Mouse (Mus musculus) adrenal gland (tissue): ENCODE data around the gene Isl2.

Experiments
- intact Hi-C: fragments of 180-260 bp; cut with DNase I; formaldehyde crosslinking; loops from one replicate; pipeline ENCODE4 v1.15.1; 2025
- long read RNA-seq, 2 experiments: library from polyadenylated mRNA; unstranded; transcript quantifications; one replicate each; pipeline ENCODE4 v2.0.0; 2020; ENCODE audit warnings: borderline replicate concordance in 1 of 2; ENCODE audit not compliant: insufficient replicate concordance in 1 of 2

The Isl2 gene
- long read RNA-seq, experiment 1, result 0 reads
- long read RNA-seq, experiment 2, result 0 reads

DNA sequence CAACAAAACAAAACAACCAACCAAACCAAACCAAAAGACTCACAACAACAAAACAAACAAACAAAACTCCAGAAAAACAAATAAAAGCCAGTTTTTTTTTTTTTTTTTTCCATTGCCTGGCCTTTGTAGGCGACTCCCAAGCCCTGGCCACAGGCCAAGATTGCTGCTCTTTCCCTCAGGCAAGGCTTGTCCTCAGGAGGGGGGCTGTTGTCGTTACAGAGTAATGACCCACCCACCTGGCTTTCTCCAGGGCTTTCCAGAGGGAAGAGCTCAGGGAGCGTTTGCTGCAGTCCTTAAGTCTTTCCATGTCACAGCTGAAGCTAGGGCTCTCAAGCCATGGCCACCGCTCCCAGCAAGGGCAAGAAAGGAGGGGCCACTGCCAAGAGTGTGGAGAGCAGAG is at the start of gene Isl2:
Isl2 (plus strand) TSS at position 296 of the 400 bp plus-strand sequence.
- intact Hi-C loops, result no loop called here

DNA sequence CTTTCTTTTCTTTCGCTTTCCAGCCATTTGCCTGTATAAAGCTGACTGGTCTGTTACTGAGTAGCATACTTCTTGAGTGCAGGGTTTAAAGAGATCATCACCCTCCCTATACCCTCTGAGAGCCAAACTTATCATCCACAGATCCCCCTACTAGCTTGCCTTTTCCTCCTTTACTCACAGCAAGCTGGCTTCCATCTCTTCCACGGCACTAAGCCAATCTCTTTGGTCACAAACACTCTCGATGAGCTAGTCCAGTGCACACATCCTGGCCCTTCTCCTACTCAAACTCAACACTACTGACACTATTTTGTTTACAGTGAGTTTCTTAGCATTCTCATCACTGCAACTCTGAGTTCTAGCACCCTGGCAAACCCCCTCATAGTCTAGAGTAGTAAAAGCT is 30.6 kb upstream of the Isl2 start:
- intact Hi-C loops, result no loop called here

DNA sequence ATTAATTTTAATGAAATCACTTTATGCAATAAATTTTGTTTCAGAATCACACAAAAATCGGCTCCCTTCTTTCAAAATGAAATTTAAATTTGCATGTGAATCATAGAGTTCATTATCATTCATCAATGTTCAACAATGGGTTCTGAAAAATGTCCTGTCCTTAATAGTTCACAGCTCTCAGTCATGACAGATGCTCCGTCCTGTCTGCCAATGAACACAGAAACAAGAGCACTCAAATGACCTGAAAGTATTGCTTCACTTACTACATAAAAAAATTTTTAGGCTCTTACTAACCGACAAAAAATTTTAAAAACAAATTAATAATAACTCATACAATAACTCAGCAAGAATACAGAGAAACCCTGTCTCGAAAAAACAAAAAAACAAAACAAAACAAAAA is 29.8 kb upstream of the Isl2 start:
- intact Hi-C loops, result no loop called here

DNA sequence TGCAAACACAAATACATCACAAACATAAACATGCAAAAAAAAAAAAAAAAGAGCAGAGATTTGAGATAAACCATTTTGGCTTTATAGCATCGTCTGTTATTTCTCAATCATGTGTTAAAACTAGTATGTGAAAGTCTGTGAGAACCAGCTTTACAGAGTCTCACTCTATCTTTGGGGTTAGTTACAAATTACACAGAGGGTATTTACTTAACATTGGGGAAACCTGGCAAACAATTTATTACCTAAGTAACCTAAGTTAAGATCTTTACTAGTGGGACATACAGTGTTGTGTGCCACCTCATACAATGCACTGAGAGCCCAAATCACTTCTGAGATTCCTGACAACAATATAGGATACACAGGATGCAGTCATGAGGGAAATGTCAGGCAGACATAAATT is 28.7 kb upstream of the Isl2 start:
- intact Hi-C loops, result no loop called here

DNA sequence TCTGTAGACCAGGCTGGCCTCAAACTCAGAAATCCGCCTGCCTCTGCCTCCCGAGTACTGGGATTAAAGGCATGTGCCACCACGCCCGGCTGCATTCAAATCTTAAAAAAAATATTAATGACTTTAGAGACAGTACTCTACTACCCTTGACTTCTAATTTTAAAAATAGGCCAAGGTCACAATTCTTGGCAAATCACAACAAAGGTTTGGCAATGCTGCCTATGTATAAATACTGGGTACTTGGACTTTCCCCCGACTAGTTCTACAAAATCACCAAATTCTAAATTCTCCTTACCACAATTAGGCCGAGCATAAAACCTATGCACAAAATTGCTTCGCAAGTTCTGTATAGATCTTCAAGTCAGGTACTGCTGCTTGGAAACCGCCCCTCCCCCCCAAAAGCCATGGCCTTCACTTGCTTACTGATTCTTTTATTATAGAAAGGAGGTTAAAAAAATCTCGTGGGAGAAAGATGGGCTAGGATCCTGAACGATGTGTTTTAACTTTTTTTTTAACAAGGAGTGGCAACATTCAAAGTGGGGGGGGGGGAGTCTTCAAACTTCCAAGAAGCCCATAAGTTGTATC is 27.7 kb upstream of the Isl2 start:
- intact Hi-C loops, result no loop called here

DNA sequence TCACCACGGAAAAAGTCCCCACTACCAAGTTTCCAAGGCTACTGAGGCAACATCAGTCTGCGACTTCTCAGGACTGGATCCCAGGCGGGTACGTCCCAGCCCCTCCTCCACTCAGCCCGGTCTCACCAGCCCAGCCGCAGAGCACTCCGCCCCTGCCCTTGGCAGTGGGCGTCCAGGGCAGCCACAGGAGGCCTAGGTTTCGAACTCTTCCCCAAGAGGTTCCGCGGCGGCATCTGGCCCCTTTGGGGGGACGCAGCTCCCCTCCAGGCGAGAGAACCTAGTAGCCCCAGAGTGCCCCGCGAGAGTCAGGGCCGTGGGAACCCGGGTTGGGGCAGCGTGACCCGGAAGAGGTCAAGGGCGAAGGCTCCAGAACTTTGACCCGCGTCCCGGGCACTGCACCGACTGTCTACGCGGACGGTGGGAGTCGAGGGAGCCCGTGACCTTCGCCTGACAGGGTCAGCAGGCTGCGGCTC is 26.9 kb upstream of the Isl2 start:
- intact Hi-C loops, result no loop called here

DNA sequence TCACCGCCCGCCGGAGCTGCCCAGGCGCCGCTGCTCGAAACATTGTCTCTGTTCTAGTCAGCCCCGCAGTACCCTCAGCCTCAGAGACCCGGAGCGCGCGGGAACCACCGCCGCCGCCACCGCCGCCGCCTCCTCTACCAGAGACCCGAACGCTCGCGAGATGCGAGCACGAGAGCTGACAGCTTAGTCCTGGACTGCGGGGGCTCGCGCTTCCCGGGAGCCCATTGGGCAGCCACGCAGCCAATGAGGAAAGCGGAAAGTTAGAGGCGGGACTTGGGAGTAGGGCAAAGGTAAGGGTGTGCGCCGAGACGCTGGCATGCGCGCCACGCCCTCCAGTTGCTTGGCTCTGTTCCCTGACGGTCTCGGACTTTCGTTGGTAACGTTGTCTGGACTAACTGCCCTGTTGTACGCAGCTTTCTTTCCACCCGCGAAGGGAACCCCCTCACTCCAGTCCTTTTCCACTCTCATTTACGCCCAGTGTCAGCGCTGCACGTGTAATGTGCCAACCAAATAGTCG is 26.4 kb upstream of the Isl2 start, which contains the start of gene Etfa:
Etfa (minus strand) TSS at position 217 of the 517 bp plus-strand sequence.
- intact Hi-C loops, result no loop called here

DNA sequence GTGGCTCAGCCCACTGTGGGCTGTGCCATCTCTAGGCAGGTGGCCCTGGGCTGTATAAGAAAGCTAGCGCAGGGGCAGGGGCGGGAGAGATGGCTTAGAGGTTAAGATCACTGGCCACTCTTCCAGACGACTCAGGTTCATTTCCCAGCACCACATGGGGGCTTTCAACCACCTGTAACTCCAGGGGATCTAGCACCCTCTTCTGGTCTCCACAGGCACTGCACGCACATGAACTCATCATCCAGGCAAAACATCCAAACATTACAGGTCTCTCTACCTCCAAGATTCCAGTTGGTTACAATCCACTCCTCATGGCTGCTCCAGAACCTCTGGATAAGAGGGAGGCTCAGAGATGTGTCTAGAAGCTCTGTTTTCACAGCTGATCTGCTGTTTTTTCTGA is 12.8 kb upstream of the Isl2 start:
- intact Hi-C loops, result no loop called here

DNA sequence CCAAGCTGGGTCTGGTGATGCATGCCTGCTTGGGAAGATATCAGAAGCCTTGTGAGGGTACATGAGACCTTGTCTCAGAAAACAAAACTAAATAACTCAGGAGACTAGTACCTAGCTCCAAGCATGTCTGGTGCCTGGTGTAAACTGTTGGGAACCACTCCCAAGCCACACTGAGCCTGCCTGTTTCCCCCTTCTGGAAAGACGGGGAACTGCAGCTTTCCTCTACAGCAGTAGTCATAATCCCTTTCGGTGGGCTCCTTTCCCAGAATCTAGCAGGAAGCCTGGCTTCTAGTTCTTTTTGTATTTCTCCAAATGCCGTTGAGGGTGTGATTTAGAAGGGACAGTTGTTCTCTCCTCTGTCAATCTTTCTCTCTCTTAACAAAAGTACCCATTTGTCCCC is 2.6 kb upstream of the Isl2 start:
- intact Hi-C loops, result loop anchor here (2.0 kb wide), 2 partner anchors 67 to 107 kb away; no protein-coding TSS in a partner anchor

DNA sequence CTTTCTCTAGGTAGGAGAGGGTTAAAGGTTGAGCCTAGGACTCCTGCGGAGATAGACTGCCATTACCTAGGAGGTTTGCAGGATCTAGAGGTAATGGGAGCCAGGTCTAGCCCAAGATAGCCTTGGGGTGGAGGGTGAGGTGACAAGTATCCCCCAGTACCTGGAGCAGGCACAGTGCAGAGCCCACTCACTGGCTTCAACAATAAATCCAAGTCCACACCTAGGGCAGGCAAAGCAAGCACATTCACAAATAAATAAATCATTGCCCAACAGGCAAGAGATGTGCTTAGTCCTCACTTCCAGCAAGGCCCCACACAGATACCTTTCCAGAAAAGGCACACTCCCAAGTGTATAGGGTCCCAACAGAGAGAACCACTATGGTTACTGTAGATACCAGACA is 534 bp downstream of the Isl2 start:
- intact Hi-C loops, result no loop called here

DNA sequence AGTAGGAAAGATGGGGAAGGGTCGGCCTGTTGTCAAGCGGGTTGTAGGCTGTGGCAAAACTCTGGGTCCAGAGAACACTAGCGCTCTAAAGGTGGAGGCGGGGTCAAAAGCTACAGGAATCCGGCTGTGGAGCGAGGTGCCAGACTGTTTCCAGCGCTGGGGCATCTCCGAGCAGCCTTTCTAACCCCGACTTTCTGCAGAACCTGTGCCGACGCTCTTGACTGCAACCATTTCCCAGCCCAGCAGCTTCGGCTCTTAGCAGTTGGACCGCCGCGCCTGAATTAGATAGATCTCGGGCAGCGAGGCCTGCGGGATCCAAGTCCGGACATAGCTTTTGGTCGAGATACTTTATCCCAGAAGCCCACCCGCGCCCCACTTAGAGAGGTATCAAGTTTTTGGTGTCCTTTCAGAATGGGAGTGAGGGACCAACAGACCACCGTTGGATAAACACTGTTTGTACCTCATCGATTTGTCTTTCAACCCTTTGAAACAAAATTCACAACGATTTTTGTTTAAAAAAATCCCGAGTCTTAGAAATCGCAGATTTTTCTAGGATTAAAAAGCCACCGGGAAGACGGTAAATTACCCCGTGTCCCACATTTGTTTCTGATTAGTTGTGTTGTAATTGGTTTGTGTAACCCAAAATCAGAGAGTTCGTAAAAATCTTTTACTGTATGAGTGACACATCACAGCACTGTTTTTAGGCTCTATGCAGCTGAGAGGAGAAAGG is 1.4 kb downstream of the Isl2 start:
- intact Hi-C loops, result no loop called here

DNA sequence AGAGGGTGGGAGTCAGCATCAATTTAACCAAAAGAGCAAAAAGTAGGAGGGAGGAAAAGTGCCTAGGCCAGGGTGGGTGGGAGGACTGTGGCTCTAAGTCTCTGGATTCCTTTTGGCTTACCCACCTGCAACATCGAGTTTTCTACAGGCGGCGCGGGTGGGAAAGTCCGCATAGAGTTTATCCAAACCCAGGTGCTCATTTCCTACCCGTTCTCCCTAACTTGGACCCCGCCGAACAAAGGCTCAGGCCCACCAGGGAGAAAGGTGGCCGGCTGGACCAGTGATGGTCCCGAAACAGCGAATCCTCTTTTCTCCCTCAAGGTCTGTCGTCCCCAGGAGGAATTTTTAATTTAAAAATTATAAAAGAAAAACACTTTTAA is 1.9 kb downstream of the Isl2 start:
- intact Hi-C loops, result no loop called here

DNA sequence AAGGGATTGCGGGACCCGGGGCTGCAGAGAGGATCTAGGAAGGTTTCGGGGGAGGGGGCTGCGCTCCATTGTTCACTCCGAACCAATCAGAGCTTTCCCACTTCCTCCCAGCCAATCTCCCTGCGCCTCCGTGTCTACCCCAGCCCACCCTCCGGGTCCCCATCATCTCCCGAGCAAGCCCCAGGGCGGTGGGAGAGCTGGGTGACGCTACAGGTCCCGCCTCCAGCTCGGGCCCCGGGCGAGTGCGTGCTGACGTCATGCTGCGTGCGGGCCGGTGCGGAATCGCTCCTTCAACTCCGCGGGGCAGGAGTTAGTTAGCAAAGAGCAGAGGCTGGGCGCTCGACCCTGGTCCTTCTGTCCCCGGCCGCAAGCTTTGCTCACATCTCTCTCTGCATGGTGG is 2.4 kb downstream of the Isl2 start:
- intact Hi-C loops, result no loop called here

DNA sequence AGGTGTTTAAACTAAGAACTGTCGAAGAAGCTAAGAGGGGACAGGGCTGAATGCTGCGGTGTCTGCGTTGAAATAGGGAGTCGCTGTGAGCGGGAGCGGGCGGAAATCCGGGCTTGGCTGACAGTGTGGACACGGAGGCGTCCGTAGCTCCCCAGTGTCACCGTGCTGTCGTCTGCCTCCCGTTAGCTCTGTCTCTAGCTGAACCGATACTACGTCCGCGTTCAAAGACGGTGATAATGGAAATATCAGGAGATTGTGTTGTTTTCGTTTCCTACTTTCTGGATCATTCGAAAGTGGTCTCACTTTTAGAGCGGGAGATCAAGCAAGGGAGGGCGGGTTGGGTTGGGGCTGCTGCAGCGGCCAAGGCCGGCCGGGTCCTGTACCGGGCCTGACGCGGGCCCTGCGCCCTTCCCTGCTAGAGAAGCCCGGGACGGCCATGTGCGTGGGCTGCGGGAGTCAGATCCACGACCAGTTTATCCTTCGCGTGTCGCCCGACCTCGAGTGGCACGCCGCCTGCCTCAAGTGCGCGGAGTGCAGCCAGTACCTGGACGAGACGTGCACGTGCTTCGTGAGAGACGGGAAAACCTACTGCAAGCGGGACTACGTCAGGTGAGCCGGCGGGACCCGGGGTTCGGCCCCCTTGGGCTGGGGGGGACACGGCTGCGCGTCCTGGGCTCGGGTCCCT is 3.4 kb downstream of the Isl2 start:
- intact Hi-C loops, result no loop called here

DNA sequence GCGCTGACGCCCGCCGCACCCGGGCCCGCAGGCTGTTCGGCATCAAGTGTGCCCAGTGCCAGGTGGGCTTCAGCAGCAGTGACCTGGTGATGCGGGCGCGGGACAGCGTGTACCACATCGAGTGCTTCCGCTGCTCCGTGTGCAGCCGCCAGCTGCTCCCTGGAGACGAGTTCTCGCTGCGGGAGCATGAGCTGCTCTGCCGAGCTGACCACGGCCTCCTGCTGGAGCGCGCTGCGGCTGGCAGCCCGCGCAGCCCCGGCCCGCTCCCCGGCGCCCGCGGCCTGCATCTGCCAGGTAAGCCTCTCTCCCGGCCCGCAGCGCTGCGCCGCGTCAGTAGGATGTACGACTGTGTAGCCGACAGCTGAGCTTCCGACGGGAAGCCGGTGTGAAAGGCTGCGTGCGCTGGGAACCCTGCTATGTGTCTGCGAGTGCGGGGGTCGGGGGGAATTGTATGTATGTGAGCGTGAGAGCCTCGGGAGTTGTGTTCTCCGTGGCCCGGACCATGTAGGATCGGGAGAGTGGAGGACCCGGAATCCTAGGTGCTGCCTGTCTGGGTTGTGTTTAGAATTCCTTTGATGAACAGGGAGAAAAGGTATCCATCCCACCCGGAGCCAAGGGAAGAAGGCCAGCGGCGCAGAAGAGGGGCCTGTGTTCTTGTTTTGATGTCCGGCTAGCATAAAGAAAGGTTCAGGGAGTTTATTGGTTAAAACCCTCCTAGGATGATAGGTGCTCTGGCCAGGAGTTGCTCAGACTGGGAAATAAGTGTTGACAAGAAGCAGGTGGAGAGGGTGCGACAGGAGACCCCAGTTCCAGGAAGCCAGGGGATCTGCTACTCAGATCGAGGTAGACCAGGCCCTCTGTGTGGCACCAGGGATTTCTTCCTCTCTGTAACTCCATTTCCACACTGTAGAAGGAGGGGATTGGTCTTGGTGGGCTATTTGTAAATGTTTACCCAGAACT is 4.2 kb downstream of the Isl2 start:
- intact Hi-C loops, result no loop called here

DNA sequence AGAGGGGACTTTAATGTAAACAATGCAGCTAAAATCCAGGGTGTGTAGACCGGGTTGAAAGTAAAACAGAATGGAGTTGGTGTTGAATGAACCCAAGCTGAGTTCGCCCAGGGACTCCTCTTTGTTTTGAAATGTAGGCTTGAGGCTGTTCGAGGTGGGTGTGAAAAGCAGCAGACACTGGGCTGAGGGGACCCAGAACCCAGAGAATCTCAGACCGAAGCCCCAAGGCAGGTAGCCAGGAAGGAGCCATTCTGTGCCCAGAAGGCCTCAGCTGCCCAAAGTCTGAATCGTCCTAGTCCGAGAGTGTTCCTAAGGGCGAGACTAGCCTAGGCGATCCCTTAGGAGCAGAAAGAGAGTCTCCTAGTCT is 4.8 kb downstream of the Isl2 start:
- intact Hi-C loops, result no loop called here

DNA sequence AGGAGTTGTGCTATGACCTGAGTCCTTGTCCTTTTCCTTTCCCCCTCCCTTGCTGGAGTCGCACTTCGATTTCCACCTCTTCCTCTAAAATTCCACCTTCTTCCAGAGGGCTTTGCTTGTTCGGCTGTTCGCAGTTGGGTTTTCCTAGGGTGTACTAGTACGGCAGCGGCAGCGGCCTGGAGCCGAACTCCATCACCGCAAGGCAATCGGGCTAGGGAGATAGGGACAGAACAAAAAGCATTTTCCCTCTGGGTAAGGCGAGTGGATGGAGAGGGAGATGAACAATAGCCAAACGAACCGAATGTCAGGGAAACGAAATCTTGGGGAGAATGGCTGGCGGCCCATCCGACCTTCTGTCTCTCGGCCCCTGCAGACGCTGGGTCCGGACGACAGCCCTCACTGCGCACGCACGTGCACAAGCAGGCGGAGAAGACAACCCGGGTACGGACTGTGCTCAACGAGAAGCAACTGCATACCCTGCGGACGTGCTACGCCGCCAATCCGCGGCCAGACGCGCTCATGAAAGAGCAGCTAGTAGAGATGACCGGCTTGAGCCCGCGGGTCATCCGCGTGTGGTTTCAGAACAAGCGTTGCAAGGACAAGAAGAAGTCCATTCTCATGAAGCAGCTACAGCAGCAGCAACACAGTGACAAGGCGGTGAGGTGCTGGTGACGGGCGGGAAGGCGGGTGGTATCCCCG is 5.4 kb downstream of the Isl2 start:
- intact Hi-C loops, result no loop called here

DNA sequence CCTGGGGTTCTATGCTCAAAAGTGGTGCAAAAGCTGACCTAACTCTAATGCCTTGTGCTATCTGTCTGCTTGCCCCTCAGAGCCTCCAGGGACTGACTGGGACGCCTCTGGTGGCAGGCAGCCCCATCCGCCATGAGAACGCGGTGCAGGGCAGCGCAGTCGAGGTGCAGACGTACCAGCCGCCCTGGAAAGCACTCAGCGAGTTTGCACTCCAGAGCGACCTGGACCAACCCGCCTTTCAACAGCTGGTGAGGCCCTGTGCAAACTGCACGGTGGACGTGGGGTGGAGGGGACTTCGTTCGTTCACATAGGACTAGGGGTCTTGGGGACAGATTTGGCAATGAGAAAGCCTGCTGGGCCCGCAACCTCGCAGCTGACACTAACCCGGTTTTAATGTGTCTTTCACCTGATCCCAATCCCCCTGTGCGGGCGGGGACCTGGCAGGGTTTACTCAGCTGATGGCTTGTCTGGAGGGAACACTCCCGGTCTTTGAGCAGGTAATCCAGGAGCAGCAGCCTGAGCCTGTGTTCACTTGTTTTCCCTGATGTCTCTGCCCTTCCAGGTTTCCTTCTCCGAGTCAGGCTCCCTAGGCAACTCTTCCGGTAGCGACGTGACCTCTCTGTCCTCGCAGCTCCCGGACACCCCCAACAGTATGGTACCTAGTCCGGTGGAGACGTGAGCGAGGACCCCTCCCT is 6.5 kb downstream of the Isl2 start:
- intact Hi-C loops, result no loop called here

DNA sequence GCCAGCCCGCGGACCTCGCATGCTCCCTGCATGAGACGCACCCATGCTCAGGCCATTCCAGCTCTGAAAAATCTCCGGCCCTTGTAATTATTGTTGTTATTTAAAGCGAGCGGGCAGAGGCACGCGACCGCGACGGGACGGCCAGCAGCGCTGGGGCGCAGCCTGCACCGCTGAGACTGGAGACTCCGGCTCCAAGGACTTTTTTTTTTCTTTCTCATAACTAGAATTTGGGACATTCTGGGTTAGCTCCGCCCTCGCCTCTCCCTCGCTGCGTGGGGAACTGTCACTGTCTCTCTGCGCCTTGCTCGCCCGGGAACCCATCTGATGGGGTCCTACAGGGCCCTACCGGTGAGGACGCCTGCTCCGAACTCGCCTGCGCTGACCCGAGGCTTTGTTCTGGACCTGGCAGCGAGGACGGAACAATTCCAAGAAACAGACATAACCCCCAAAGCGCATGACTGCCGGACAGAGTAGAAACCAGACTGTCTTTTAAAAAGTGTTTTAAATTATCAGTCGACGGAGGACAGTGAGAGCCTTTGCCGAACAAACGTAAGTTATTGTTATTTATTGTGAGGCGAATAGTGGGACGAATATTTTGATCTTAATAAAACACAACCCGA is 7.2 kb downstream of the Isl2 start:
- intact Hi-C loops, result no loop called here
